Mouse (Mus musculus): ENCODE results near the gene D930020B18Rik. TPM values are rescaled to one million over a fixed set of nuclear protein-coding genes. Genes with fewer than 3 reads are reported as not detected.

The D930020B18Rik gene
- polyA plus RNA-seq, 1 experiment from 2014 or later, result 1.2 TPM

DNA sequence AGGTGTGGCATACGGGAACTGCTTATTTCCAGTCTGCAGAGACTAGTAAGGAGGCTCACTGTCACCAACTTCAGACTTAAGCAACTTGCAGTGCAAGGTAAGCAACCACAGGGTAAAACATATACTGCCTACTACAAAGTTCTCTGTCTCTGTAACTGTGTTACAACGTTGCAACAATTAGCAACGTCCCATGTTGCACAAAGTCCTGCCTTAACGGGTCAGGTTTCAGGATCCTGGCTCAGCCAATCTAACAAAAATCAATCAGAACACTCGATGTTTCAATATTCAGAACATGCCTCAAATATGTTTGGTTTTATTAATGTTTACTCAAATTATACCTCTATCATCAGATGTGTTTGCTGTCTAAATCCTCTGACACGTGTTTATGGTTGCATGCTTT is 19.0 kb upstream of the D930020B18Rik start:
- Histone ChIP-seq H3K27me3 (ENCODE audit: control insufficient read depth, insufficient read depth, low read length) (no peaks in the 10 kb centered on the region), H3K27ac (replicated peaks) (no peak overlapping the region), H3K9me3 (ENCODE audit: control insufficient read depth, low read length) (no peaks in the 10 kb centered on the region), H3K36me3 (ENCODE audit: control insufficient read depth, insufficient read depth, low read length) (peaks cover 9% of the 10 kb centered on the region; the same call in 1 of the 2 replicates), H3K4me1 (replicated peaks; ENCODE audit: control insufficient read depth, insufficient read depth) (no peaks in the 10 kb centered on the region), H3K4me3 (ENCODE audit: low read depth, low read length) (no peak overlapping the region), H3K9ac (ENCODE audit: low read length) (no peak overlapping the region), H3K4me2 (replicated peaks; ENCODE audit: low read depth) (no peak overlapping the region)
- ATAC-seq (ENCODE audit: low FRiP score, low TSS enrichment), result no peak
- no peak for DNase-seq (ENCODE audit: low spot score)
- TF ChIP-seq CTCF (IDR thresholded peaks at IDR 0.05; ENCODE audit: low read depth), result no peak
- TF ChIP-seq EP300 (optimal IDR thresholded peaks at IDR 0.05), result no peak
- 75% methylated on average over 6 of the region's 6 CpGs for WGBS

GRCm38 (mm10) chr10:121623670-121624069 is 17.7 kb upstream of the D930020B18Rik start:
- H3K9ac ChIP-seq (ENCODE audit: low read length), result no peak overlapping the region
- ATAC-seq (ENCODE audit: low FRiP score, low TSS enrichment) (no peak), DNase-seq (ENCODE audit: low spot score) (no peak)
- TF ChIP-seq CTCF (IDR thresholded peaks at IDR 0.05; ENCODE audit: low read depth), result no peak
- 67% methylated on average over 7 of the region's 7 CpGs for WGBS
- H3K9me3 ChIP-seq (ENCODE audit: control insufficient read depth, low read length), result no peaks in the 10 kb centered on the region
- no peaks in the 10 kb centered on the region for H3K27me3 ChIP-seq (ENCODE audit: control insufficient read depth, insufficient read depth, low read length)
- H3K27ac ChIP-seq (replicated peaks), result no peak overlapping the region
- no peaks in the 10 kb centered on the region for H3K4me1 ChIP-seq (replicated peaks; ENCODE audit: control insufficient read depth, insufficient read depth)
- H3K36me3 ChIP-seq (ENCODE audit: control insufficient read depth, insufficient read depth, low read length), result peaks cover 4% of the 10 kb centered on the region; the same call in 1 of the 2 replicates
- no peak overlapping the region for H3K4me3 ChIP-seq (ENCODE audit: low read depth, low read length)
- no peak overlapping the region for H3K4me2 ChIP-seq (replicated peaks; ENCODE audit: low read depth)

GRCm38 (mm10) chr10:121625006-121625405 is 16.4 kb upstream of the D930020B18Rik start:
- DNase-seq (ENCODE audit: low spot score) (no peak), ATAC-seq (ENCODE audit: low FRiP score, low TSS enrichment) (no peak)
- H3K27ac ChIP-seq (replicated peaks), result no peak overlapping the region; the same call in 1 of the 2 replicates
- H3K4me2 ChIP-seq (replicated peaks; ENCODE audit: low read depth), result peak overlapping the region; percentile 64
- peaks cover 4% of the 10 kb centered on the region; the same call in 1 of the 2 replicates for H3K36me3 ChIP-seq (ENCODE audit: control insufficient read depth, insufficient read depth, low read length)
- no peaks in the 10 kb centered on the region for H3K4me1 ChIP-seq (replicated peaks; ENCODE audit: control insufficient read depth, insufficient read depth)
- WGBS, result 7% methylated on average over 9 of the region's 9 CpGs
- no peaks in the 10 kb centered on the region for H3K27me3 ChIP-seq (ENCODE audit: control insufficient read depth, insufficient read depth, low read length)
- no peak for TF ChIP-seq CTCF (IDR thresholded peaks at IDR 0.05; ENCODE audit: low read depth)
- no peak for TF ChIP-seq EP300 (optimal IDR thresholded peaks at IDR 0.05)
- peak overlapping the region; percentile 48; the same call in 1 of the 2 replicates for H3K9ac ChIP-seq (ENCODE audit: low read length)
- no peaks in the 10 kb centered on the region for H3K9me3 ChIP-seq (ENCODE audit: control insufficient read depth, low read length)
- H3K4me3 ChIP-seq (ENCODE audit: low read depth, low read length), result peak overlapping the region; percentile 89

GRCm38 (mm10) chr10:121625407-121626185 is 15.8 kb upstream of the D930020B18Rik start:
- Histone ChIP-seq H3K36me3 (ENCODE audit: control insufficient read depth, insufficient read depth, low read length) (no peaks in the 10 kb centered on the region; the same call in 1 of the 2 replicates), H3K9me3 (ENCODE audit: control insufficient read depth, low read length) (no peaks in the 10 kb centered on the region), H3K4me1 (replicated peaks; ENCODE audit: control insufficient read depth, insufficient read depth) (no peaks in the 10 kb centered on the region), H3K27ac (replicated peaks) (peak overlapping the region; percentile 95), H3K27me3 (ENCODE audit: control insufficient read depth, insufficient read depth, low read length) (no peaks in the 10 kb centered on the region), H3K9ac (ENCODE audit: low read length) (peak overlapping the region; percentile 89), H3K4me2 (replicated peaks; ENCODE audit: low read depth) (peak overlapping the region; percentile 64), H3K4me3 (ENCODE audit: low read depth, low read length) (peak overlapping the region; percentile 89)
- DNase-seq (ENCODE audit: low spot score) (no peak), ATAC-seq (ENCODE audit: low FRiP score, low TSS enrichment) (peak; percentile 58)
- WGBS, result under 1% methylated on average over 40 of the region's 41 CpGs
- TF ChIP-seq EP300 (optimal IDR thresholded peaks at IDR 0.05) (peak; percentile 19), CTCF (IDR thresholded peaks at IDR 0.05; ENCODE audit: low read depth) (no peak)

DNA sequence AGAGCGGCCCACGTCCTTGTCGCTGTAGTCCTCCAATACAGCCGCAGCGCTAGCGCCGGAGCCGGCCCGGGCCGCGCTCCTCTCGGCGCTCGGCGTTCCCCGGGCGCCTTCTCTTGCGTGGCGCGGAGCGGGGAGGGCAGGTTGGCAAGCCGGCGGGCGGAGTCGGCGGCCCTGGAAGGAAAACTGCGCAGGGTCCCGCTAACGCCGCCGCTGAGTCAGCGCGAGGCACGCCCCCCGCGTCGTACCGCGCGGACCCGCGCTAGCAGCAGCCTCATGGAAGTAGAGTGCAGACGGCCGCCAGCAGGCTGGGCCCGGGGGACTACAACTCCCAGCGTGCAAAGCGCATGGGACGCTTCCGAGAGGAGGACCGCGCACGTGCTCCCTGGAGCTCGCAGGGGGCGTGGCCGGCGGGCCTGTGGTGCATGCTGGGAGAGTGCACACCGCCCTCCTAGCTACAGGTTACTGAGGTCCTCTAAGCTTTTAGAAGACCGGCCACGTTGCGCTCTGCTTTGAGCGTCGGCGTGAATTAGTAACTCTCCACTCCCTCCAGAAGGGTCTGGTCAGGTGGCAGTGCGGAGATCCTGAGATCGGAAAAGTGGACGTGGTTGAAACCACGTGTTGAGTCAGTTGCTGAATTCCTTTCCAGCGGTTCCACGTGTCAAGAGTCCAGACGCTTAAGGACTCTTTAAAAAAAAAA is 15.1 kb upstream of the D930020B18Rik start, which contains the start of gene Xpot:
Gene Xpot, minus strand, starts transcription at position 147 of the 697 bp plus-strand sequence.
- H3K4me3 ChIP-seq (ENCODE audit: low read depth, low read length), result peak within 1 kb of the TSS; percentile 89
- no peaks in the 10 kb centered on the region for H3K9me3 ChIP-seq (ENCODE audit: control insufficient read depth, low read length)
- H3K36me3 ChIP-seq (ENCODE audit: control insufficient read depth, insufficient read depth, low read length), result no peaks in the 10 kb centered on the region; the same call in 1 of the 2 replicates
- H3K27me3 ChIP-seq (ENCODE audit: control insufficient read depth, insufficient read depth, low read length), result no peaks in the 10 kb centered on the region
- no peaks in the 10 kb centered on the region for H3K4me1 ChIP-seq (replicated peaks; ENCODE audit: control insufficient read depth, insufficient read depth)
- H3K27ac ChIP-seq (replicated peaks), result peak within 1 kb of the TSS; percentile 95
- TF ChIP-seq CTCF (IDR thresholded peaks at IDR 0.05; ENCODE audit: low read depth) (peak; percentile 20; the same call in 1 of the 2 replicates), EP300 (optimal IDR thresholded peaks at IDR 0.05) (no peak)
- DNase-seq (ENCODE audit: low spot score), result peak; percentile 99
- peak within 1 kb of the TSS; percentile 64 for H3K4me2 ChIP-seq (replicated peaks; ENCODE audit: low read depth)
- ATAC-seq (ENCODE audit: low FRiP score, low TSS enrichment), result peak; percentile 99
- WGBS, result under 1% methylated on average over 67 of the region's 70 CpGs
- peak within 1 kb of the TSS; percentile 89 for H3K9ac ChIP-seq (ENCODE audit: low read length)

All from stomach, postnatal 0 days (tissue).